Mouse (Mus musculus) liver, adult 2 months (tissue): ENCODE results near the gene Wdr90.

ENCODE experiments used
- CTCF ChIP-seq: fragments of 200-500 bp; IDR thresholded peaks from 2 replicates; pipeline ENCODE4 v1.5.1; 2011; ENCODE audit warnings: low read depth, low read length, control low read depth
- POLR2A ChIP-seq: fragments of 200-500 bp; IDR thresholded peaks from 2 replicates; pipeline ENCODE4 v1.6.1; 2011; ENCODE audit warnings: low read length, control low read depth; ENCODE audit not compliant: insufficient read depth; ENCODE audit errors: extremely low read depth

GRCm38 (mm10) chr17:25813471-25813870, 47.8 kb downstream of the Wdr90 start:
- TF ChIP-seq POLR2A (no peak), CTCF (peak; percentile 77)
